Mouse (Mus musculus): Measurements from ENCODE around the gene H2-K1.

GRCm38 (mm10) chr17:33978631-33979031 lies 21.5 kb downstream of the H2-K1 start:
- TF ChIP-seq CTCF (IDR thresholded peaks at IDR 0.05; ENCODE audit: control insufficient read depth, insufficient read depth, insufficient replicate concordance, low read depth, low read length) = no peak
- no peak for TF ChIP-seq POLR2A (IDR thresholded peaks at IDR 0.05; ENCODE audit: control insufficient read depth, low read depth, low read length)
